Mouse (Mus musculus) bone marrow, adult 2 months (tissue): Measurements from ENCODE around the gene Cyp2f2. TPM values are rescaled to one million over a fixed set of nuclear protein-coding genes. Genes with fewer than 3 reads are reported as not detected.
A peak's percentile ranks its signal among the peaks of the same experiment; 100 is the strongest.

Experiments used
- H3K27ac ChIP-seq: fragments of 200-500 bp; 2 replicates; pipeline ENCODE4 v1.5.1; 2012; ENCODE audit warnings: low read depth, mild to moderate bottlenecking, control low read depth, inconsistent platforms, low read length; ENCODE audit not compliant: control insufficient read depth, poor library complexity, insufficient read depth
- H3K4me1 ChIP-seq: fragments of 200-500 bp; 2 replicates; pipeline ENCODE4 v1.6.1; 2011; ENCODE audit warnings: low read length; ENCODE audit not compliant: control insufficient read depth, insufficient read depth
- H3K4me3 ChIP-seq: fragments of 200-500 bp; replicated peaks from 2 replicates; pipeline ENCODE3; 2011; ENCODE audit warnings: mild to moderate bottlenecking, low read depth, low read length, control low read depth; ENCODE audit not compliant: control insufficient read depth
- CTCF ChIP-seq: fragments of 200-500 bp; IDR thresholded peaks from 2 replicates; pipeline ENCODE4 v1.5.1; 2011; ENCODE audit warnings: low read length, control low read depth; ENCODE audit not compliant: control insufficient read depth, insufficient read depth
- POLR2A ChIP-seq: fragments of 200-500 bp; IDR thresholded peaks from 2 replicates; pipeline ENCODE4 v1.6.1; 2011; ENCODE audit warnings: low read depth, mild to moderate bottlenecking, control low read depth, low read length, borderline replicate concordance; ENCODE audit not compliant: control insufficient read depth
- WGBS: fragments of 180-500 bp; shearing (Covaris S2); methylation state at CpG from one replicate; pipeline ENCODE4 v1.1.7; 2018; 5-methylcytosine and 5-hydroxymethylcytosine counted together
- polyA plus RNA-seq: library from polyadenylated mRNA; stranded (reverse); fragments of >200 nt; gene quantifications from 2 replicates; pipeline ENCODE4 v1.2.4, GENCODE M21; 2011; ENCODE audit warnings: low replicate concordance; ENCODE audit not compliant: missing spikeins, insufficient read depth, insufficient read length

Gene Cyp2f2
- polyA plus RNA-seq, 1 experiment, result 4.9 TPM

DNA sequence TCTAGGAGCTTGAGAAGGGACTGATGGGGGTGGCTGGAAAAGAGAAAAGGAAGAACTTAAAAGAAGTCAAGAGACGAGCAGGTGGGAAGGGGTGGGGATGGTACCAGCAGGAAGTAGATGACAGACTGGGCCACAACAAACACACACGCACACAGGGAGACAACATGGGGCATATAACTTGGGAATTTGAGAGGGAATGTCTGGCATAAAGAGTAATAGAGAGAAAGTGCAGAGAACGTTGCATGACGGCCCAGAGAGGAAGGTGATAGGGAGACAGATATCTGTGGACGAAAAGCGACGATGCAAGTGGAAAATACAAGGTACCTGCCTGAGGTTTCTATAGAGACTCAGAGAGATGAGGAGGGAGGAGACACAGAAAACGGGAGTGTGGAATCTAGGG, 46.0 kb downstream of the Cyp2f2 start:
- H3K4me1 ChIP-seq, result peaks cover 6% of the 10 kb centered on the region
- peak overlapping the region; percentile 88 for H3K4me3 ChIP-seq
- WGBS, result 1% methylated on average over 8 of the region's 8 CpGs
- TF ChIP-seq CTCF (no peak), POLR2A (no peak)
- peak overlapping the region; percentile 99 for H3K27ac ChIP-seq

GRCm38 (mm10) chr7:27166229-27166613, 46.5 kb downstream of the Cyp2f2 start:
- WGBS, result under 1% methylated on average over 33 of the region's 43 CpGs
- H3K4me1 ChIP-seq, result peaks cover 6% of the 10 kb centered on the region
- no peak for TF ChIP-seq CTCF
- TF ChIP-seq POLR2A, result peak; percentile 36; the same call in 1 of the 2 replicates

DNA sequence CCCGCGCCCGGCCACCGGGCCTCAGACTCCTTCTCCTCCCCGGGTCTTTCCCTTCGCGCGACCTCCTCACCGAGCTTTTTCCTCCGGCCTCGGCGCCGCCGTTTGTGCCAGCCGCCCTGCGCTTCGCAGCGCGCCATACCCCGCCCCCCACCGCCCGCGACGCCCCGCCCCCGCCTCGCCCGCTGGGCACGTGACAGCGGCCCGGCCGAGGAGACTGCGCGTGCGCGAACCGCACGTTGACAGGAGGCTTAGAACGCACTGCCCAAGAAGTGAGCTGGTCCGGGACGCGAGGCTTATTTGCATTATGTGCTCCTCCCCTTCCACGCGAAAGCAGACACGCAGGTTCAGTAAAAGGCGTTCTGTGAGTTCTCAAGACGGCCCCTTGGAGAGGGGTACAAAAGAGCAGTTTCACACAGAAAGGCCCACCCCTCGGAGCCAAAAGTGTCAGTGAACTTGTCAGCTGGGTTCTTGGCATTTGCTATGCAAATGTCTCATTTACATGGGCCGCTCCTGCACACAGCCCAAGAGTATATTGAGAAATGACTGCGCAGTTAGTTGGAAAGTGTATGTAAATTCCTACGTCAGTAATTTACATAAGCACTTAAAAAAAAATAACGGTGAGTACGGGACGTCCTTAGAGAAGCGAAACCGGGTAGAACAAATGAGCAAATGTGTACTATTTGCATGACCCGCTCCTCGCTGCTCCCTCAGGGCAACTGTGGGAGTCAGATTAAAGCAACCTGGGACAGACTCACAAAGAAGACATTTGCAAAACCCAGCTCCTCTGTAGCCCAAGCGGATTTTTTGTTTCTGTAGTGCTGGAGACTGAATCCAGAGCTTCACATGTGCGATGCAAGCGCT, 47.1 kb downstream of the Cyp2f2 start, which contains the start of gene Egln2:
Gene Egln2, minus strand, starts transcription at position 189 of the 861 bp plus-strand sequence.
- TF ChIP-seq POLR2A (0 out of 2 replicates have a peak, but pooled peaks have one; percentile 34), CTCF (no peak)
- H3K4me1 ChIP-seq, result peaks cover 6% of the 10 kb centered on the region
- H3K27ac ChIP-seq, result peak within 1 kb of the TSS; percentile 99
- 1% methylated on average over 61 of the region's 61 CpGs for WGBS
- H3K4me3 ChIP-seq, result peak within 1 kb of the TSS; percentile 88

More at GRCm38 (mm10) chr7:27166229-27166613, 46.5 kb downstream of the Cyp2f2 start:
- Histone ChIP-seq H3K4me3 (peak overlapping the region; percentile 88), H3K27ac (peak overlapping the region; percentile 99)

DNA sequence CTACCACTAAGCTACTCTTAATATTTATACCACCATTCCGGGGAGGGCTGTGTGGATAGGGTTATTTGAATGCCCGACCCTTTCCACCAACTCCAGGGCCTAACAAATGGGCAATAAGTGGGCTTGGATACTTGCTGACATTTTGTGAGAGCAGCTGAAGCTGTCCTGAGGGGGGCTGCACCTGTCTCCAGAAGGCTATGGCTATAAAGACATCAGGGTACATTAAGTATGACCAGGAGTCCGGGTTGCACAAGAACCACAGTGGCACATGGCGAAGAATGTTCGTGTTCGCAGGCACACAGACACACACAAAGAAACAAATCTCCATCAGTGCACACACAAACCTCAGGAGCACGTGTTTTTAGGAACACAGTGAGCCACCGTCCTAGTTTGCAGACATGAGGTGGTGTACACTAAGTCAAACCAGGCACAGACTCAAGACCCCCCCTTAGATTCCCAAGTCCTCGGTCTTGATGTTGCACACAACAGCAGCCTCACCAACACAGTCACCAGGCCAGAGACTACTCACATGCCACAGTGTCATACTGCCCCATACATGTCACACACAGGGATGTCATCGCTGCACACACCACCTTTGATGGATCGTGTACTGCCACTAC, 47.9 kb downstream of the Cyp2f2 start:
- peak overlapping the region; percentile 99 for H3K27ac ChIP-seq
- H3K4me1 ChIP-seq, result peaks cover 6% of the 10 kb centered on the region
- WGBS, result 40% methylated on average over 11 of the region's 11 CpGs
- TF ChIP-seq POLR2A (no peak), CTCF (no peak)
- peak overlapping the region; percentile 56 for H3K4me3 ChIP-seq

DNA sequence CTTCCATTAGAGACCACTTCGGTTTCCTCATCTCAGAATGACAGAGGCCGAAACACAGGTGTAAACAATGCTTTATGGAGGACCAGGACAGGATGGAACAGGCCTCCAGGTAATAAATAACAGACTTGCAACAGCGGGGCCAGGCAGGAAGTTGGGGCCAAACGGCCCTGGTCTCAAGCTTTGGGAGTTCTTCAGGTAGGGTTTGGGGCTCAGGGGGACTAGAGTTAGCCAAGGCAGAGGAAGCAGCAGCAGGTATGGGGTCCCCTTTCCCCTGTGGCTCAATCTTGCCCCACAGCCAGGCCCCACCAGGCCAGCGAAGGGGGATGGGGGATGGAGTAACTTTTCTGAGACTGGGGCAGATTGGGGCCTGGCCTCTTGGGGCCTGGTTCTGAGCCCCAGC, 48.7 kb downstream of the Cyp2f2 start:
- Histone ChIP-seq H3K4me3 (no peak overlapping the region), H3K4me1 (peaks cover 6% of the 10 kb centered on the region), H3K27ac (peak overlapping the region; percentile 99)
- 64% methylated on average over 5 of the region's 5 CpGs for WGBS
- TF ChIP-seq POLR2A, result no peak
- no peak for TF ChIP-seq CTCF

- peaks cover 6% of the 10 kb centered on the region for H3K4me1 ChIP-seq
- TF ChIP-seq CTCF (no peak), POLR2A (no peak)
- H3K27ac ChIP-seq, result no peak overlapping the region
- 87% methylated on average over 3 of the region's 3 CpGs for WGBS
- no peak overlapping the region for H3K4me3 ChIP-seq
Measured at GRCm38 (mm10) chr7:27170981-27171380, 51.3 kb downstream of the Cyp2f2 start.

- no peak overlapping the region for H3K27ac ChIP-seq
- TF ChIP-seq POLR2A, result no peak
- no peak for TF ChIP-seq CTCF
- no peaks in the 10 kb centered on the region for H3K4me1 ChIP-seq
- H3K4me3 ChIP-seq, result no peak overlapping the region
- WGBS, result 87% methylated on average over 15 of the region's 15 CpGs
Measured at GRCm38 (mm10) chr7:27174496-27174895, 54.8 kb downstream of the Cyp2f2 start.

GRCm38 (mm10) chr7:27174896-27175295, 55.2 kb downstream of the Cyp2f2 start:
- TF ChIP-seq CTCF (no peak), POLR2A (no peak)
- 91% methylated on average over 7 of the region's 7 CpGs for WGBS
- Histone ChIP-seq H3K27ac (no peak overlapping the region), H3K4me1 (no peaks in the 10 kb centered on the region), H3K4me3 (no peak overlapping the region)
